Mouse (Mus musculus) lung, postnatal 4 days (tissue): ENCODE measurements around the gene Aldh3b3.

Source experiments
- DNase-seq, 2 experiments: peaks; one replicate each; pipeline ENCODE4 v3.0.0; 2021

The Aldh3b3 gene

GRCm38 (mm10) chr19:3975866-3976265 lies 17.4 kb downstream of the Aldh3b3 start:
- no peak for DNase-seq

- peak in 1 of 2 experiments; percentile 86 for DNase-seq
Observed at GRCm38 (mm10) chr19:3980309-3980708, 21.9 kb downstream of the Aldh3b3 start.

- DNase-seq = no peak
Observed at GRCm38 (mm10) chr19:3980917-3981316, 22.5 kb downstream of the Aldh3b3 start.

- DNase-seq = no peak
Observed at GRCm38 (mm10) chr19:3983527-3984200, 25.2 kb downstream of the Aldh3b3 start.

- DNase-seq = peak; percentile 51 to 61
Observed at GRCm38 (mm10) chr19:3985261-3985681, 26.8 kb downstream of the Aldh3b3 start.

- DNase-seq = peak; percentile 90 to 92
Observed at GRCm38 (mm10) chr19:3986334-3986733, 27.9 kb downstream of the Aldh3b3 start, which contains the start of gene Acy3. Gene Acy3, plus strand, starts transcription at chr19:3986570.

- no peak for DNase-seq
Observed at GRCm38 (mm10) chr19:3988066-3988465, 29.6 kb downstream of the Aldh3b3 start.

GRCm38 (mm10) chr19:3988750-3989149 lies 30.3 kb downstream of the Aldh3b3 start:
- DNase-seq = no peak

GRCm38 (mm10) chr19:3990804-3991203 lies 32.4 kb downstream of the Aldh3b3 start:
- DNase-seq = no peak

GRCm38 (mm10) chr19:3991562-3991961 lies 33.1 kb downstream of the Aldh3b3 start:
- no peak for DNase-seq

GRCm38 (mm10) chr19:3991966-3992365 lies 33.5 kb downstream of the Aldh3b3 start:
- no peak for DNase-seq

GRCm38 (mm10) chr19:3992416-3992815 lies 34.0 kb downstream of the Aldh3b3 start, which contains the start of gene Tbx10:
Gene Tbx10, plus strand, starts transcription at chr19:3992752.
- DNase-seq = no peak

GRCm38 (mm10) chr19:3994932-3995331 lies 36.5 kb downstream of the Aldh3b3 start:
- no peak for DNase-seq

- no peak for DNase-seq
Observed at GRCm38 (mm10) chr19:3995505-3995904, 37.1 kb downstream of the Aldh3b3 start.

- DNase-seq = no peak
Observed at GRCm38 (mm10) chr19:3996106-3996505, 37.7 kb downstream of the Aldh3b3 start.

- no peak for DNase-seq
Observed at GRCm38 (mm10) chr19:3996747-3997146, 38.3 kb downstream of the Aldh3b3 start.

GRCm38 (mm10) chr19:3997231-3997630 lies 38.8 kb downstream of the Aldh3b3 start:
- no peak for DNase-seq

- no peak for DNase-seq
Observed at GRCm38 (mm10) chr19:3998335-3998734, 39.9 kb downstream of the Aldh3b3 start.

GRCm38 (mm10) chr19:3999121-3999730 lies 40.8 kb downstream of the Aldh3b3 start:
- no peak for DNase-seq

GRCm38 (mm10) chr19:4000119-4000900 lies 41.9 kb downstream of the Aldh3b3 start, which contains the start of the genes Nudt8 and Gm49405:
Gene Nudt8, plus strand, starts transcription at chr19:4000580.
Gene Gm49405, plus strand, starts transcription at chr19:4000626.
- DNase-seq = peak; percentile 96 to 97

- DNase-seq = no peak
Observed at GRCm38 (mm10) chr19:4000949-4001525, 42.6 kb downstream of the Aldh3b3 start.

GRCm38 (mm10) chr19:4001752-4002151 lies 43.3 kb downstream of the Aldh3b3 start:
- DNase-seq = no peak

- no peak for DNase-seq
Observed at GRCm38 (mm10) chr19:4003112-4003511, 44.7 kb downstream of the Aldh3b3 start, which contains the start of gene Doc2g. Gene Doc2g, plus strand, starts transcription at chr19:4003313.
